In the genomic region with DNA sequence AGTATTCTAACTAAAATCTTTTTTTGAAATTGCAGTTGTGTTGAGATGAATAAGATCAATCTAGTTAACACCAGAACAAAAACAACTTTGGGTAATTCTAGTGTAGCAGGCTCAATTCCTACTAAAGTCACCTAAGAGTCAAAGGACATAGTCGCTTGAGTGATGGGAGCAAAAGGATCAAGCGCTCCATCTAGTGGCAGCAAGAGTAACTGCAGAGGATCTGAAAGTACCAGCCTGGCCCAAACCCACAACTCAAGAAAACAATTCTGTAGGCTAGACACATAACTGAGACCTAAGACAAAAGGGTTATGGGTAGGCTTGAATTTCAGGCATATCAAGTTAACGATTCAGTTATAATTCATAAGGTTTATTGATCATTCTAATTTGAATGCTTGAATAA, we compare ENCODE assay signal across 8 mouse cellular contexts. TPM values are rescaled to one million over a fixed set of nuclear protein-coding genes. Genes with fewer than 3 reads are reported as not detected.
DNase-seq lines count a peak whose midpoint lies in the region; ATAC-seq and TF ChIP-seq lines count a peak whose summit lies in the region.

No protein-coding gene starts in this region.

- H3K4me1 ChIP-seq in heart, embryonic 11.5 days (ENCODE audit: control insufficient read depth, insufficient read depth, low read length): no peaks in the 10 kb centered on the region
- H3K4me1 ChIP-seq in cortical plate, adult 2 months (ENCODE audit: control insufficient read depth, insufficient read depth, low read length): no peaks in the 10 kb centered on the region
- no peaks in the 10 kb centered on the region for H3K4me1 ChIP-seq in heart, embryonic 16.5 days (ENCODE audit: control insufficient read depth, insufficient read depth, low read length)

- TF ChIP-seq CTCF in cortical plate, adult 2 months (IDR thresholded peaks at IDR 0.05; ENCODE audit: extremely low read depth, insufficient read depth, low read length): peak; percentile 78

- H3K4me2 ChIP-seq in heart, embryonic 11.5 days: no peak overlapping the region
- H3K4me2 ChIP-seq in heart, embryonic 16.5 days (ENCODE audit: low read depth, low read length): no peak overlapping the region

- H3K27ac ChIP-seq in heart, embryonic 11.5 days (ENCODE audit: low read depth, low read length): no peak overlapping the region
- H3K27ac ChIP-seq in cortical plate, adult 2 months (ENCODE audit: insufficient read depth, low read length): no peak overlapping the region
- H3K27ac ChIP-seq in heart, embryonic 16.5 days (ENCODE audit: low read length): no peak overlapping the region

- ATAC-seq in heart, embryonic 11.5 days (replicated peaks; ENCODE audit: insufficient number of reproducible peaks, low FRiP score, low TSS enrichment): no peak
- peak; percentile 49; the same call in 1 of the 2 replicates for ATAC-seq in heart, embryonic 16.5 days (replicated peaks; ENCODE audit: extremely low read depth, insufficient read depth, low FRiP score)

- peak; percentile 51 to 65 for DNase-seq in heart, adult 18-20 months
- peak; percentile 73 for DNase-seq in ZHBTc4 (ENCODE audit: low read depth, low spot score)
- DNase-seq in kidney, postnatal 36 days: peak; percentile 21 to 74
- DNase-seq in lung, postnatal 14 days: peak; percentile 68
- DNase-seq in right cerebral cortex, postnatal 10 days (ENCODE audit: low spot score in 2 of 2): peak; percentile 28 to 62

- H3K9ac ChIP-seq in heart, embryonic 11.5 days (ENCODE audit: low read depth, low read length): no peak overlapping the region
- no peak overlapping the region for H3K9ac ChIP-seq in heart, embryonic 16.5 days (ENCODE audit: low read length)

- 2% methylated on average over 3 of the region's 3 CpGs for WGBS in heart, embryonic 11.5 days (ENCODE audit: insufficient replicate concordance)
- 2% methylated on average over 3 of the region's 3 CpGs for WGBS in heart, embryonic 16.5 days

- H3K36me3 ChIP-seq in heart, embryonic 11.5 days (ENCODE audit: control insufficient read depth, insufficient read depth, low read length): no peaks in the 10 kb centered on the region
- no peaks in the 10 kb centered on the region for H3K36me3 ChIP-seq in heart, embryonic 16.5 days (ENCODE audit: control insufficient read depth, insufficient read depth)

- H3K9me3 ChIP-seq in heart, embryonic 11.5 days (replicated peaks; ENCODE audit: control insufficient read depth, low read length): no peaks in the 10 kb centered on the region
- no peaks in the 10 kb centered on the region for H3K9me3 ChIP-seq in heart, embryonic 16.5 days (replicated peaks; ENCODE audit: control insufficient read depth, low read length)

- no peak for TF ChIP-seq POLR2A in cortical plate, adult 2 months (IDR thresholded peaks at IDR 0.05; ENCODE audit: extremely low read depth, insufficient read depth, low read length)

- H3K27me3 ChIP-seq in heart, embryonic 11.5 days (ENCODE audit: control insufficient read depth, insufficient read depth, low read length): no peaks in the 10 kb centered on the region
- H3K27me3 ChIP-seq in heart, embryonic 16.5 days (ENCODE audit: control insufficient read depth, insufficient read depth, low read length): no peaks in the 10 kb centered on the region

- no peak overlapping the region for H3K4me3 ChIP-seq in heart, embryonic 11.5 days (ENCODE audit: low read depth, low read length)
- no peak overlapping the region for H3K4me3 ChIP-seq in cortical plate, adult 2 months (ENCODE audit: insufficient read depth, low read length)
- no peak overlapping the region for H3K4me3 ChIP-seq in heart, embryonic 16.5 days (ENCODE audit: low read length)

RNA-seq across cellular contexts. Expression of gene Lnpep, which starts 20.9 kb away (rescaled TPM):
- total RNA-seq in heart, adult 18-20 months (2021): 100 to 1,000 TPM; 154 to 167 TPM
- polyA plus RNA-seq in heart, embryonic 11.5 days (2014; fragmentation: Nextera tagmentation; extraction: Ambion mirVana): 8.9 and 12.7 TPM in 2 replicates
- 21.1 and 21.2 TPM in 2 replicates for polyA plus RNA-seq in cortical plate, adult 2 months (2012; rRNA removed)
- 12.7 and 12.9 TPM in 2 replicates for polyA plus RNA-seq in heart, embryonic 16.5 days (2015; fragmentation: Nextera tagmentation; extraction: Ambion mirVana)

RNA-seq across cellular contexts. Expression of gene Vmn2r90, which starts 57.8 kb away (rescaled TPM):
- total RNA-seq in heart, adult 18-20 months (2021): not detected
- not detected in 2 replicates for polyA plus RNA-seq in heart, embryonic 11.5 days (2014; fragmentation: Nextera tagmentation; extraction: Ambion mirVana)
- polyA plus RNA-seq in cortical plate, adult 2 months (2012; rRNA removed): not detected in 2 replicates
- polyA plus RNA-seq in heart, embryonic 16.5 days (2015; fragmentation: Nextera tagmentation; extraction: Ambion mirVana): not detected in 2 replicates
